Comparison of ENCODE assay signal across 7 mouse cellular contexts in the genomic region with DNA sequence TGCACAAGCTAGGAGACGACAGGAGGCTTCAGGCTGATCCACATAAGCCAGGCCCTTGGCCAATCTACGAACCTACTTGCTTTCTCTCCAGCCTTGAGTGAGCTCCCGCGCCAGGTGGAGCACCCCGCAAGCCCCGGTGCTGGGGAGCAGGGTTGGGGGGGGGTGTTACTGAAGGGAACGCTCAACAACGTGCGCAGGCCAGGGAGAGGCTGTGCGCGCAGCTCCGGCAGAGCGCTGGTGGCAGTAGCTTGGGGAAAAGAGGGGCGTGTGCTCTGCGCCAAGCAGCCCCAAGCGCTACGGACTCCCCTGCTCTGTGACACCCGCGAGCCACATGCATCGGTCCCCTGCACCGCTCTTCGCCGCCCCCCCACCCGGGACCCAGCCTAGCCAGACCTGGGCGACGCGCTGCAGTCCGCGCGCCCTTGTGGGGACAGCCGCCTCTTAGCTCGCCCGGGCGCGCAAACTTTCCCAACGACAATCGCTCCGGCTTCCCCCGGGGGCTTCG.
DNase-seq lines count a peak whose midpoint lies in the region; ATAC-seq lines count a peak whose summit lies in the region.

No protein-coding gene starts in this region.

- no peaks in the 10 kb centered on the region for H3K36me3 ChIP-seq in heart, embryonic 13.5 days
- H3K36me3 ChIP-seq in midbrain, embryonic 15.5 days (replicated peaks), result no peaks in the 10 kb centered on the region

- peak overlapping the region; percentile 93 for H3K9ac ChIP-seq in heart, embryonic 13.5 days
- H3K9ac ChIP-seq in midbrain, embryonic 15.5 days, result peak overlapping the region; percentile 83

- H3K4me3 ChIP-seq in heart, embryonic 13.5 days, result peak overlapping the region; percentile 89
- H3K4me3 ChIP-seq in midbrain, embryonic 15.5 days, result peak overlapping the region; percentile 95

- peak; percentile 27; the same call in 1 of the 2 replicates for ATAC-seq in heart, embryonic 13.5 days (ENCODE audit: extremely low read depth, insufficient number of reproducible peaks, low FRiP score, low TSS enrichment)
- peak; percentile 81 for ATAC-seq in midbrain, embryonic 15.5 days (replicated peaks)

- H3K9me3 ChIP-seq in heart, embryonic 13.5 days, result no peaks in the 10 kb centered on the region
- H3K9me3 ChIP-seq in midbrain, embryonic 15.5 days, result no peaks in the 10 kb centered on the region

- peak overlapping the region; percentile 94 for H3K4me2 ChIP-seq in heart, embryonic 13.5 days
- peak overlapping the region; percentile 84 for H3K4me2 ChIP-seq in midbrain, embryonic 15.5 days

- WGBS in heart, embryonic 13.5 days, result under 1% methylated on average over 40 of the region's 40 CpGs
- under 1% methylated on average over 39 of the region's 40 CpGs for WGBS in midbrain, embryonic 15.5 days

- peaks cover 38% of the 10 kb centered on the region for H3K4me1 ChIP-seq in heart, embryonic 13.5 days
- peaks cover 19% of the 10 kb centered on the region for H3K4me1 ChIP-seq in midbrain, embryonic 15.5 days

- peak; percentile 14 for DNase-seq in urinary bladder, postnatal 25 days (ENCODE audit: low spot score)
- DNase-seq in urinary bladder, adult 2 months (ENCODE audit: low spot score), result no peak
- peak; percentile 50 for DNase-seq in embryo, embryonic 10 days (ENCODE audit: low spot score)
- DNase-seq in layer of hippocampus, postnatal 25 days (ENCODE audit: extremely low spot score in 1 of 2, low spot score in 1 of 2), result peak; percentile 13 to 21
- no peak for DNase-seq in c-Kit-positive CD71-positive TER-119-positive erythroid progenitor cells, embryonic 14.5 days (ENCODE audit: low spot score)

- peaks cover 36% of the 10 kb centered on the region for H3K27me3 ChIP-seq in heart, embryonic 13.5 days (replicated peaks)
- H3K27me3 ChIP-seq in midbrain, embryonic 15.5 days (replicated peaks), result peaks cover 10% of the 10 kb centered on the region; the same call in 1 of the 2 replicates

- H3K27ac ChIP-seq in heart, embryonic 13.5 days (replicated peaks), result peak overlapping the region; percentile 84
- 0 out of 2 replicates have a peak overlapping the region, but pooled peaks have one; percentile 95 for H3K27ac ChIP-seq in midbrain, embryonic 15.5 days

Comparison
In these comparisons a context has a peak if more than half of its experiments do, and no peak if none do; other contexts are left out.
1. DNase-seq: peak in urinary bladder, postnatal 25 days (single experiment), embryo, embryonic 10 days (single experiment) and layer of hippocampus, postnatal 25 days (2 of 2); none in urinary bladder, adult 2 months (single experiment) and c-Kit-positive CD71-positive TER-119-positive erythroid progenitor cells, embryonic 14.5 days (single experiment).